Mouse (Mus musculus) midbrain, embryonic 15.5 days (tissue): ENCODE results near the gene Cbwd1. TPM values are rescaled to one million over a fixed set of nuclear protein-coding genes. Genes with fewer than 3 reads are reported as not detected.

Source experiments
- ATAC-seq: fragments of 200-750 bp; cut with Nextera tagmentation; replicated peaks from 2 replicates; pipeline ENCODE4 v1.8.0; 2017; ENCODE audit warnings: moderate TSS enrichment
- H3K27ac ChIP-seq: fragments of 300-500 bp; sonication (generic); 2 replicates; pipeline ENCODE4 v1.5.1; 2015; ENCODE audit warnings: mild to moderate bottlenecking, inconsistent platforms
- H3K27me3 ChIP-seq: fragments of 300-500 bp; sonication (generic); replicated peaks from 2 replicates; pipeline ENCODE4 v1.6.1; 2015; ENCODE audit warnings: inconsistent platforms
- H3K36me3 ChIP-seq: fragments of 300-500 bp; sonication (generic); replicated peaks from 2 replicates; pipeline ENCODE4 v1.6.1; 2015; ENCODE audit warnings: inconsistent platforms
- H3K4me1 ChIP-seq: fragments of 300-500 bp; sonication (generic); 2 replicates; pipeline ENCODE4 v1.6.1; 2015; ENCODE audit warnings: inconsistent platforms
- H3K4me2 ChIP-seq: fragments of 300-500 bp; sonication (generic); 2 replicates; pipeline ENCODE4 v1.6.1; 2015; ENCODE audit warnings: inconsistent platforms, mild to moderate bottlenecking, moderate library complexity
- H3K4me3 ChIP-seq: fragments of 300-500 bp; sonication (generic); 2 replicates; pipeline ENCODE4 v1.5.1; 2015; ENCODE audit warnings: mild to moderate bottlenecking, inconsistent platforms
- H3K9ac ChIP-seq: fragments of 300-500 bp; sonication (generic); 2 replicates; pipeline ENCODE4 v1.6.1; 2015; ENCODE audit warnings: mild to moderate bottlenecking, inconsistent platforms
- H3K9me3 ChIP-seq: fragments of 300-500 bp; sonication (generic); 2 replicates; pipeline ENCODE4 v1.6.1; 2016; ENCODE audit warnings: inconsistent platforms
- WGBS: fragments of 180-500 bp; shearing (Covaris S2); methylation state at CpG from one replicate; pipeline ENCODE4 v1.1.7; 2015; ENCODE audit warnings: mixed read lengths; 5-methylcytosine and 5-hydroxymethylcytosine counted together
- polyA plus RNA-seq: library from polyadenylated mRNA; unstranded; fragments of >200 nt; fragmentation: Nextera tagmentation; extraction: Ambion mirVana; gene quantifications from 2 replicates; pipeline ENCODE4 v1.2.1, GENCODE M21; 2015

Gene Cbwd1
- polyA plus RNA-seq, 1 experiment from 2014 or later: 13.1 TPM

DNA sequence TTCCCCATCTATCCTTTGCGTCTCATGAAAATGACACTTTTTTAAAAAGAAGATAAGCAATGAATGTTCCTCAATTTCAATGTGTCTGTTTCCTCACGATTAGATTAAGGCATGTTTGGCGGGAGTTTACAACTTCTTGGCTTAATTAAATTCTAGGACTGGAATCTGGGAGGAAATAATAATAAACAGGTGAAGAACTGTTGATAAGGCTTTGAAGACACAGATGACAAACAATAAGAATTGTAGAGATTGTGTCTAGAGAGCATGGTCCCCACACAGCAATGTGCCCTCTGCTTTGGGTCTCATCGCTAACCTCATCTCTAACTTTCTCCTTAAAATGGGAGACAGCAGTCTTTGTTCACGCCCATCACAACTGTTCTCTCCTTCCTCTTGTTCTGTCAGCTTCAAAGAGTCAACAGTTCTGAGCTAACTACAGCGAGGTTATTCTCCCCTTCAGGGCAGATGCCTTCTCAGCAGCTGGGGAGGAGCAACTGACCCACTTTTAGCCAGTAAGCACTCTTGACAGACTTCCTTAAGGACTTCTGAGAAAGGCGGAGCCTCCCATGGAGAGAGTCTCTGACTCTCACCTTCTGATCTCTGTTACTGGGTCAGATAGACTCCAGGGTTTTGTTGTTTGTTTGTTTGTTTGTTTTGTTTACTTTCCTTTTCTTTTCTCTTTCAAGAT, 28.9 kb upstream of the Cbwd1 start:
- no peaks in the 10 kb centered on the region for H3K36me3 ChIP-seq
- H3K27me3 ChIP-seq: no peaks in the 10 kb centered on the region; the same call in 1 of the 2 replicates
- no peaks in the 10 kb centered on the region for H3K4me1 ChIP-seq
- no peak overlapping the region for H3K27ac ChIP-seq
- no peaks in the 10 kb centered on the region for H3K9me3 ChIP-seq
- no peak for ATAC-seq
- 82% methylated on average over 7 of the region's 7 CpGs for whole genome bisulfite sequencing
- H3K4me2 ChIP-seq: no peak overlapping the region
- H3K4me3 ChIP-seq: no peak overlapping the region
- H3K9ac ChIP-seq: no peak overlapping the region

DNA sequence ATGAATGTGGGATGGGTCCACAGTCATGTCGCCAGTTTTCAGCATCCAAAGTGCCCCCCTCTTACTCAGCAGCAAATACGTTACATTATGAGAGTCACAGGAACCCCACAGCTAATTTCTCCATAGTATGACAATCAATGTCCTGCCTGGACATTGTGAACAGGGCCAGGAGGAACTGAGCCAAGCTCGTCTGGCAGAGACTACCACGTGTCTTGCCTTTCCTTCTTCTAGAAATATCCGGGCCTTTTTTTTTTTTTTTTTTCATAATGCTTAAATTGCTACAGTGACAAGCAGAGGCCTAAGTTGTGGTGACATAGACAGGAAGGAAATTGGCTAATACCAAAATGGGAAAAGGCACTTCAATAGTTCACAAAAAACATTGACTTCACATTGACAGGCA, 27.4 kb upstream of the Cbwd1 start:
- no peak for ATAC-seq
- no peak overlapping the region for H3K27ac ChIP-seq
- 82% methylated on average over 5 of the region's 5 CpGs for WGBS

DNA sequence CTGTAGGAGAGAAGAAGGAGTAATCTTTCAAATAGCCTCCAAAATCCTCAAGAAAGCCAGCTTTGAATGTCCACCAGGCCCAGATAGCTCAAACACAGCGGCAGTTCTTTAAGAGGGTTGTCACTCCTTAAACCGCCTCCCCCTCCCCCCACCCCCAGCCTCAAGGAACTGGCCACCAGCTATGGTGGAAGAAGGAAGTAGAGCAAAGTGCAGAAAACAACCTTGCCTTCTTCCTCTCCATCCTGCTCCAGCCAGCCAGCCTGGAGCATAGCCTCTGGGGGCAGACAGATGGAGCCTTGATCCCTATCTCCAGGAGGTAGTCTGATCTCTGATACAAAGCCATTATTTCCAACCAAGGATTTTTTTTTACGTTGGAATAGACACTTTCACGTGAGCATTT, 25.9 kb upstream of the Cbwd1 start:
- Histone ChIP-seq H3K27me3 (no peaks in the 10 kb centered on the region), H3K9ac (no peak overlapping the region), H3K4me3 (no peak overlapping the region), H3K9me3 (no peaks in the 10 kb centered on the region), H3K4me2 (no peak overlapping the region), H3K36me3 (no peaks in the 10 kb centered on the region), H3K4me1 (no peaks in the 10 kb centered on the region), H3K27ac (no peak overlapping the region)
- ATAC-seq: no peak
- WGBS: 61% methylated on average over 4 of the region's 4 CpGs

More for the DNA sequence above, 27.4 kb upstream of the Cbwd1 start:
- Histone ChIP-seq H3K4me2 (no peak overlapping the region), H3K4me1 (no peaks in the 10 kb centered on the region), H3K4me3 (no peak overlapping the region), H3K36me3 (no peaks in the 10 kb centered on the region), H3K9ac (no peak overlapping the region), H3K9me3 (no peaks in the 10 kb centered on the region), H3K27me3 (no peaks in the 10 kb centered on the region)

DNA sequence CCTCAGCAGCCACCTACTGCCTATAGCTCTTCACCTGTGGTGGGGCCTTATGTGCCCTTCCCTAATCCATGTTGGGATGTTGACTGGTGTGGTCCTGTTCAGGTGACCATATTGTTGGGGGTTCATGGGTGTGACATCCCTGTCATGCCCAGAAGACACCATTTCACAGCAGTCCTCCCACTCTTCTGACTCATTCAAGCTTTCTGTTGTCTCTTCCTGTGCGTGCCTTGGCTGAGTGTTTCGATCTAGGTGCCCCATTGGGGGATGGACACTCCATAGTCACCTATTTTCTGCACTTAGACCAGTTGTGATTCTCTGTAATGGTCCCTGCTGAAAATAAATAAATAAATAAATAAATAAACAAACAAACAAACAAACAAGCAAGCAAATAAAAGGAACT, 23.6 kb upstream of the Cbwd1 start:
- 89% methylated on average over 2 of the region's 2 CpGs for WGBS
- H3K27ac ChIP-seq: no peak overlapping the region

DNA sequence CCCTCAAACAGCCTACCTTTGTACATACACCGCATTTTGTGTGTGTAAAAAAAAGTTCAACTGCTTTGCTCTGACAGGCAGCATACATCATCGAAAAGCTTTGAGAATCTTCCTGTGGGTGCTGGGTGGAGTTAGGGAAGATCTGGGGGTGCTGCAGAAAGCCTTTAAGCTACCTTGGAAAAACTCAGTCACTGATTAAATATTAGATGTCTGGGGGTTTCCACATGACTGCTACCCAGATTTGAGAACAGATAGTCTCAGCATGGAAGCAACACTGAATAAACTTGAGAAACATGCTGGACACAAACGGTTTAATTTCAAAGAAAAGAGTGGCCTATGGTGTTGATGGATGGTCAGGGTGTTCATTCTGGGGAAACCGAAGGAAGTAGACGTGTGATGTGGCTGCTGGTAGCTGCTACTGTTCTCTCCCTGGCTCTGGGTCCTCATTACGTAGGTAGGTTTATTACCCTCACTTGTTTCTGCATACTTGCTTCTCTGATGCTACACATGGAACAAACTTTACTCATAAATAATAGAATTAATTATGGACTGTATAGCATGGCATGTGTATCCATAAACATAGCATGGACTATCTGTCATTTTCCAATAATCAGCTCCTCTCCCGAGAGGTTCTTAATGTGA, 22.6 kb upstream of the Cbwd1 start:
- Histone ChIP-seq H3K36me3 (no peaks in the 10 kb centered on the region), H3K4me1 (no peaks in the 10 kb centered on the region), H3K27me3 (no peaks in the 10 kb centered on the region), H3K27ac (no peak overlapping the region), H3K9ac (no peak overlapping the region), H3K4me2 (no peak overlapping the region), H3K9me3 (no peaks in the 10 kb centered on the region), H3K4me3 (no peak overlapping the region)
- WGBS: 81% methylated on average over 7 of the region's 7 CpGs
- ATAC-seq: no peak

More for the DNA sequence above, 23.6 kb upstream of the Cbwd1 start:
- Histone ChIP-seq H3K36me3 (no peaks in the 10 kb centered on the region), H3K27me3 (no peaks in the 10 kb centered on the region), H3K4me3 (no peak overlapping the region), H3K4me1 (no peaks in the 10 kb centered on the region), H3K4me2 (no peak overlapping the region), H3K9ac (no peak overlapping the region), H3K9me3 (no peaks in the 10 kb centered on the region)
- ATAC-seq: no peak

DNA sequence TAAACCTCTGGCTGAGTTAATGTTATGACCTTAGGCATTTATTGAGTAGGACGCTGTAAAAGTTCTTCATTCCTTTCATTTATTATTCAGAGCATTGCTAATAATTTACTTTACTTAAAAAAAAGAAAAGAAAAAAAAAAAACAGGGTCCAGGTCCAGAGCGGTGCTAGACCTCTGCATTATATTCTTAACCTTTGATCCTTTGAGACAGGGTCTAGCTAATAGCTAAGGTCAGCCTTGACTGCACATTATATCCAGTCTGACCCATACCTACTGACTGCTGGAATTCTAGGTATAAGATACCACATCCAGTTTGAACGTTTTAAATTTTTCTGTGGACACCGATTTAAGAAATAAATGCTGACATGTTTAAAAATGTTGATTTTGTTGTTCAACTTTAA, 21.6 kb upstream of the Cbwd1 start:
- Histone ChIP-seq H3K4me2 (no peak overlapping the region), H3K4me3 (no peak overlapping the region), H3K9ac (no peak overlapping the region), H3K9me3 (no peaks in the 10 kb centered on the region), H3K4me1 (no peaks in the 10 kb centered on the region), H3K27me3 (no peaks in the 10 kb centered on the region), H3K36me3 (no peaks in the 10 kb centered on the region), H3K27ac (no peak overlapping the region)
- 85% methylated on average over 4 of the region's 4 CpGs for WGBS
- no peak for ATAC-seq

DNA sequence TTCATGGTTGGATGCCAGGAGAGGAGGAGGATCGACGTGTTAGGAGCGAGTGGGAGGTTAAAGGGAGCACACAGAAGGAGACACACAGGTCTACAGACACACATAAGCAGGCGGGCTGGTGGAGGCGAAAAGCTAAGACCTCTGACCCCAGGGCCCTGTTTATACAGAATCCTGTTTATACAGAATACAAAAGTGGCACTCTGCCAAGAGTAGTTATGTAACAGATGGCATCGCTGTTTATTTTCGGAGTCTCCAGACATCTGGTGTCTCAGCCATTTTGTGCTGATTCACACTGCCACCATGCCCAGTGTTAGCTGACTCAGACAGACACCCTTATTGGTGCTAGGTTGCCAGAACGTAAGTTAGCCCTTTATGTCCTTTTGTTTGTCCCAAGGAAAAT, 19.9 kb upstream of the Cbwd1 start:
- ATAC-seq: no peak
- H3K9ac ChIP-seq: no peak overlapping the region
- H3K9me3 ChIP-seq: no peaks in the 10 kb centered on the region
- H3K27me3 ChIP-seq: no peaks in the 10 kb centered on the region
- H3K4me1 ChIP-seq: no peaks in the 10 kb centered on the region
- no peaks in the 10 kb centered on the region for H3K36me3 ChIP-seq
- no peak overlapping the region for H3K4me2 ChIP-seq
- no peak overlapping the region for H3K27ac ChIP-seq
- WGBS: 60% methylated on average over 8 of the region's 8 CpGs
- no peak overlapping the region for H3K4me3 ChIP-seq

DNA sequence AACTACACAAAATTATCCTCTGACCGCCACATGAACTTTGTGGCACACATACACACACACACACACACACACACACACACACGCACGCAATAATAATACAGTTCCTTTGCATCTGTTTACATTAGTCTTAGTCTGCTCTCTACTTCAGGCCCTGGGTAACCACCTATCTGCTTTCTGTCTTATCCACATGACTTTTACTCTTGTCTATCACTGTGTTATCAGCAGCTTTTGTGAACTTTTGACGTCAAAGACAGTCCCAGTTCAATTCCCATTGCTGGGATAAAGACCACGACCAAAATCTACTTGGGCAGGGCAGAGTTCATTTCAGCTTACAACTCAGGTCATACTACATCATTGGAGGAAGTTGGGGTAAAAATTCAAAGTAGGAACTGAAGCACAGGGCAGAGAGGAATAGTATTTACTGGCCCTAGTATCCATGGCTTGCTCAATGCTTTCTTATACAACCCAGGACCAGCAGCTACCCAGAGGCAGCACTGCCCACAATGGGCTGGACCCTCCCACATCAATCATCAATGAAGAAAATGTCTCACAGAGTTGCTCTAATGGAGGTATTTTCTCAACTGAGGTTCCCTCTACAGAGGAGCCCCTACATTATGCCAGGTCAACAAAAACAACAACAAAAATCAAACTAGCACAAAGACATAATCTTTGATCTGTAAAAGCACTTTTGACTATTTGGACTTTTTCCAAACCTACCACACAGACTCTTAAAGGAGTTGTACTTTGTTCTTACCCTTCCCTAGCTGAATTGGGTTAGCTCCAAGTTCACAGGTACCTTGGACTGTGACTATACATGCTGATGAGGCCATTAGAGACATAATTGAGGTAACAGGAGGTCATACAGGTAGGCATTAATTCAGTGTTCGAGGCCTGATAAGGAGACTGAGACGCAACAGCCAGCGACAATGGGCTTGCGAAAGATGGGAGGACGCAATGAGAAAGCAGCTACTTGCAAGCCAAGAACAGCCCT, 17.7 kb upstream of the Cbwd1 start:
- H3K36me3 ChIP-seq: no peaks in the 10 kb centered on the region
- no peak for ATAC-seq
- H3K4me3 ChIP-seq: no peak overlapping the region
- H3K27me3 ChIP-seq: no peaks in the 10 kb centered on the region
- no peak overlapping the region for H3K4me2 ChIP-seq
- H3K9me3 ChIP-seq: no peaks in the 10 kb centered on the region
- 92% methylated on average over 10 of the region's 10 CpGs for WGBS
- H3K27ac ChIP-seq: no peak overlapping the region
- no peaks in the 10 kb centered on the region for H3K4me1 ChIP-seq
- no peak overlapping the region for H3K9ac ChIP-seq

DNA sequence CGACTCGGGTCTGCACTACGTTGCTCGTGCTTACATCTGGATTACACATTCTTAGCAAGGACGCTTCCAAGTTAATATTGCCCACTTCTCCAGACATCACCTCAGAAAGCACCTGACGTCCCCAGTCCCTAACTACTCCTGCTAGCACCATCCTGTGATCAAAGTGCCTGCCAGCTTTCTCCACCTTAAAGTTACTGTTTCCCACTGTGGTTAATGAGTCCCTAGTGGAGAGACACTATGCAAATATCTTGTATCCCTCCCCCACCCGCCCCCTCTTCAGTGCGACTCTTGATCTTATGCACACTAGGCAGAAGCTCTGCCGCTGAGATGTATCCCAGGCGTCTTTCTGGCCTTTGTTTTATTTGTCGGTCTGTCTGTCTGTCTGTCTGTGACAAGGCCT, 16.6 kb upstream of the Cbwd1 start:
- no peak overlapping the region for H3K9ac ChIP-seq
- H3K4me2 ChIP-seq: no peak overlapping the region
- 81% methylated on average over 11 of the region's 11 CpGs for WGBS
- no peaks in the 10 kb centered on the region for H3K4me1 ChIP-seq
- H3K4me3 ChIP-seq: no peak overlapping the region
- H3K27me3 ChIP-seq: no peaks in the 10 kb centered on the region
- no peaks in the 10 kb centered on the region for H3K36me3 ChIP-seq
- no peak overlapping the region for H3K27ac ChIP-seq
- no peaks in the 10 kb centered on the region for H3K9me3 ChIP-seq
- ATAC-seq: no peak

DNA sequence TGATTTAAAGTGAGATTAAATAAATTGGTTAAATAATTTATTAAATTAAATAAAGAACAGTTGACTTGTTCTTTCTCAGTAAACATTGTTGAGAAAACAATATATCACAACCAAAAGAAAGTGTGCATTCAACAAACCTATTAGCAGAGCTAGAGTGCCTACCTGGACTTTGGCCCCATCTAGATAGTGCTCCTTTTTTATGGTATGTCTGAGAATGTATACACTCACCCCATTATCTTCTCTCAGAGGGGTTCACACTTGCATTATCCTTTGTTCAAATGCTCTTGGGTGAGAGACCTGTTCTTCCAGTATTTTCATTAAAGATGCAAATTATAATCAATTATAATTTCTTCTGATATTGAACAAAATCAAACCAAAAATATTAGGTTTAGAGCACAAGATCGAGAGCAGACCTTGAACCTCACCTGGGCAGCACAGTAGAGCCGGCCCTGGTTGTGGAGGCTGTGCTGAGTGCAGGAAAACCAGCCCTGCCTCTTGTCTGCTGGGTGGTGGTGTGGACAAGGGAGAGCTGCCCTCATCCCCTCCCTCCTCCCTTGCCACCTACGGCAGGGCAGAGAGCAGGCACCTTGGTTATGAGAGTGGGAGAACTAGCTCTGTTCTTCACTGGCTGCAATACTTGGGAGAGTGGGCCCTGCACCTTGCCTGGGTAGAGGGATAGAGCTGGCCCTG, 11.4 kb upstream of the Cbwd1 start:
- H3K4me2 ChIP-seq: no peak overlapping the region
- WGBS: 91% methylated on average over 3 of the region's 3 CpGs
- no peak for ATAC-seq

DNA sequence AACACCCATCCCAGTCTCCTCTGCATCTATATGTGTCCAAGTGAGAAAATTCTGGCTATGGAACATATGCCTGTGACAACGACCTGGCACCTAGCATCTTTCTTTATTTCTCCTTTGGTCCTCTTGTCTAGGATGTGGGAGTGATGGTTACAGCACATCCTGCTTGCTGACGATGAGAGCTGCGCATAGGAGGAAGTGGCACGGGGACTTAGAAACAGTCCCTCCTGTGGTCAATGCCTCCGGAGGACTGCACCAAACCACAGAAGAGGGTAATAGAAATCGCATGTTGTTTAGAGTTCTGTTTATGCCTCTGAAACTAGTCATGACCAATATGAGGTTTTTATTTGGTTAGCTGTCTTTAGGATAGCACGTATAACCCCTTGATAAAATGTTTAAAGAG, 9.9 kb upstream of the Cbwd1 start:
- no peaks in the 10 kb centered on the region for H3K36me3 ChIP-seq
- H3K9ac ChIP-seq: no peak overlapping the region
- no peak overlapping the region for H3K4me3 ChIP-seq
- WGBS: 87% methylated on average over 7 of the region's 7 CpGs
- H3K27ac ChIP-seq: no peak overlapping the region
- no peaks in the 10 kb centered on the region for H3K9me3 ChIP-seq
- H3K4me2 ChIP-seq: no peak overlapping the region
- H3K27me3 ChIP-seq: no peaks in the 10 kb centered on the region
- no peak for ATAC-seq
- H3K4me1 ChIP-seq: no peaks in the 10 kb centered on the region

More for the DNA sequence above, 11.4 kb upstream of the Cbwd1 start:
- H3K9ac ChIP-seq: no peak overlapping the region
- H3K27me3 ChIP-seq: no peaks in the 10 kb centered on the region
- no peak overlapping the region for H3K27ac ChIP-seq
- H3K9me3 ChIP-seq: no peaks in the 10 kb centered on the region
- no peaks in the 10 kb centered on the region for H3K4me1 ChIP-seq
- no peak overlapping the region for H3K4me3 ChIP-seq
- H3K36me3 ChIP-seq: no peaks in the 10 kb centered on the region

DNA sequence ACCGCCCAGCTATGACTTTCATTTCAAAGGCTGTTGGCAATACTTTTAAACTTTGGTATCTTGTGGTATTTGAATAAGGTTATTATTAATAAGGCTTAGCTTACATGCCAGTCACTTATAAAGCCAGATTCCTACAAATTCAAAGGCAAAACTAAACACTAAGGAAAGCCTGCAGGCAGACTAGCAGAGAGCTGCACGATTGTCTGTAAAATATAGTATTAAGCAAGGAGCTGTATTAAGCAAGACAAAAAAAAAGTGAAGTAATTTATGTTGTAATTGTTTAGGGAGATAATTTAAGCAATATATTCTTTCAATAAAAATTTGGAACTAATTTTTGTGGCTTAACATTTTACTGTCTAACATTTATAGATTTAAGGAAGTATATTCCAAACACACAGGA, 5.5 kb upstream of the Cbwd1 start:
- no peaks in the 10 kb centered on the region for H3K36me3 ChIP-seq
- H3K4me2 ChIP-seq: no peak overlapping the region
- no peak overlapping the region for H3K27ac ChIP-seq
- 88% methylated on average over 2 of the region's 2 CpGs for WGBS
- H3K9ac ChIP-seq: no peak overlapping the region
- no peaks in the 10 kb centered on the region for H3K9me3 ChIP-seq
- H3K27me3 ChIP-seq: no peaks in the 10 kb centered on the region
- no peak overlapping the region for H3K4me3 ChIP-seq
- ATAC-seq: no peak
- H3K4me1 ChIP-seq: no peaks in the 10 kb centered on the region
